Mouse (Mus musculus) T-helper 17 cell (primary cell): ENCODE data around the gene Agpat3.

ENCODE experiments used
- in situ Hi-C, 2 experiments: fragments of 300-600 bp; cut with MboI, MseI; formaldehyde crosslinking; loops; 1 replicate in 1 of 2; 2 replicates in 1 of 2; pipeline ENCODE4 v1.15.1; 2025; ENCODE audit warnings: high pct_unique_total_duplicates in 2 of 2

Agpat3 gene

GRCm38 (mm10) chr10:78325916-78326647 lies 26.2 kb downstream of the Agpat3 start:
- in situ Hi-C loops, result loop anchor here in 1 of 2 experiments (5.0 kb wide), 1 partner anchor 34 kb away; no protein-coding TSS in a partner anchor

DNA sequence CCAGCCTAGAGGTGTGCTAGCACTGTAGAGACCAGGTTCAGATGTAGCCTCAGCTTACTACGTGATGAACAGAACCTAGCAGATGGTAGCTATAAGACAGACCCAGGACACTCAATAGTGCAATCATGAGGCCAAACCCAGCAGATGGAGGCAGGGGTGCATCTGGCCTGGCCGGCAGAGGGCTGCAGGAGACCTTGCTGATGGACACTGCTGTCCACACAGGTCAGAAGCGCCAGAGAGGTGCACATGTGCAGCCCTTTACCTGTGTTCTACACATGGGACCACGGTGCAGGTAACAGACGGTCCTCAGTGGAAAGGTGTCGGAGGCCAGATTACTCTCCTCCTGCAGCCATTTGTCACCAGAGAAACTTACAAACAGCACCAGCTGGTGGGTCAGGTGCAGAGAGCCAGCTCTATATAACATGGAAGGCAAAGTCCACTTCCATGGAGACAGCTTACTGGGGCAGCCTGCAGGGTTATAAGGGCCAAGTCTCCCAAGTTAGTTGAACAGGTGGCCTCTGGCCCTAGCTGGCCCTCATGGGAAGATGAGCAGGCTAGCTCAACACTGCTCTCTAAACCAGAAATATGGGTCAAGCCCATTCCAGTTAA lies 27.6 kb downstream of the Agpat3 start:
- in situ Hi-C loops, result loop anchor here in 1 of 2 experiments (5.0 to 25.0 kb wide), 3 partner anchors 32 to 1537 kb away; no protein-coding TSS in a partner anchor

- in situ Hi-C loops, result loop anchor here in 1 of 2 experiments (5.0 to 25.0 kb wide), 2 partner anchors 59 to 1536 kb away; no protein-coding TSS in a partner anchor
Observed at GRCm38 (mm10) chr10:78323214-78323880, 28.9 kb downstream of the Agpat3 start.

DNA sequence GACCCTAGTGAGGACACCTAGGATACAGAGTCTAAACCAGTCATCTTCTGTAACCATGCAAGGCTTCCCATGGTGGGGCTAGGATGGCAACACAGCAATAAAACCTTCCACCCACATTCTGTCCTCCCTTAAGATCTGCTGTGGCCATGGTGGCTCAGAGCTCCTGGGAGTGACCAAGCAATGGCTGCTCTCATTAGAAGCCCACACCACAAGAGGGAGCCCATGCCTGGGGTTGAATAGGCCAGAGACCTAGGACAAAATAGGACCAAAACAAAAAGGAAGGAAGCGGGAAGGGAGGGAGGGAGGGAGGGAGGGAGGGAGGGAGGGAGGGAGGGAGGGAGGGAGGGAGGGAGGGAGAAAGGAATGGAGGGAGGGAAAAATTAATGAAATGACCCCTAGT lies 29.5 kb downstream of the Agpat3 start:
- in situ Hi-C loops, result loop anchor here in 1 of 2 experiments (5.0 to 25.0 kb wide), 2 partner anchors 59 to 1536 kb away; no protein-coding TSS in a partner anchor

DNA sequence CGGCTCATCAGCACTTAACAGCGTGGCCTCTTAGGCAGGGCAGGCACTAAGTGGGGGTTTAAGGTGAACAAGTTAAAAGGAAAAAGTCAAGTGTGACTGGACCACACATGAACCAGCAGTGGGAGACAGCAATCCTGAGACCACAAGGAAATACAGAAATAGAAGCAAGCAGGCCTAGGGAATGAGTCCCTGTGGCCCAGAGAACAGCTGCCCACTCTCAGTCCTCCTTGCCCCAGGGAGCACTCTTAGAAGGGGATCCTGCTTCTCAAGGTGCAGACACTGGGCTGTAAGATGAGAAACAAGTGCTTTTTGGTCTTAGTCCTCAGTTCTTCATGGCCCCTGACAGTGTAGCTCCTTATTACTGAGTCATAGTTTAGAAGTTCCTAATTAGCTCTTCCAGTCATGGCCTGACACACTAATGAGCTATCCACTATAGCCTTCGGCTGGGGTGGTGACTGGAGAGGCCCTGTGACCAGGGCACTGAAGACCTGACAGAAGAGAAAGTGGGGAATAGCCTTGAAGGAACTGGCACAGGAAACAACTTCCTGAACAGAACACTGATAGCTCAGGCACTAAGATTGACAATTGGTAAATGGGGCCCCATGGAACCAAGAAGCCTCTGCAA lies 31.0 kb downstream of the Agpat3 start:
- in situ Hi-C loops, result loop anchor here in 1 of 2 experiments (5.0 to 25.0 kb wide), 2 partner anchors 61 to 1534 kb away; no protein-coding TSS in a partner anchor

DNA sequence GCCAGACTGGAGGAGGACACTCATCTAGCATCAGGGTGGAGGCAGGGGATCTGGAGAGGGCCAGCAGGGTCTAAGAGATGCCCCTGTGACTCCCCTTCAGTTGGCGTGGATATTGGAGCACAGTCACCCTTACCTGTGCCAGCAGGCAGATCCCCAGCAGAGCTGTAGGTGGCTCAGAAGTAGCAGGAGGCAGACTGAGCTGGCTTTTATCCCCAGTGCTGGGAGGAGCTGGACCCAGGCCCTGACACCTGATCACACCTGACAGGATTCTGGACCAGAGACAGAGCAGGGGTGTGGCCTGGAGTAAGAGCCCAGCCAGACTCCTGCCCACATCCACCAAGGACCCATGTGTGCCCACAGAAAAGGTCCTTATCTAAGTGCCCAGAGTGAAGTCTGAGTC lies 31.8 kb downstream of the Agpat3 start:
- in situ Hi-C loops, result loop anchor here in 1 of 2 experiments (5.0 to 25.0 kb wide), 2 partner anchors 62 to 1533 kb away; no protein-coding TSS in a partner anchor

GRCm38 (mm10) chr10:78319940-78320339 lies 32.3 kb downstream of the Agpat3 start:
- in situ Hi-C loops, result loop anchor here in 1 of 2 experiments (5.0 to 25.0 kb wide), 2 partner anchors 62 to 1533 kb away; no protein-coding TSS in a partner anchor

- in situ Hi-C loops, result loop anchor here in 1 of 2 experiments (25.0 kb wide), 1 partner anchor 1530 kb away; no protein-coding TSS in a partner anchor
Observed at GRCm38 (mm10) chr10:78317270-78317923, 34.9 kb downstream of the Agpat3 start.

GRCm38 (mm10) chr10:78316228-78317087 lies 35.8 kb downstream of the Agpat3 start:
- in situ Hi-C loops, result loop anchor here in 1 of 2 experiments (25.0 kb wide), 1 partner anchor 1529 kb away; no protein-coding TSS in a partner anchor

- in situ Hi-C loops, result loop anchor here in 1 of 2 experiments (25.0 kb wide), 1 partner anchor 1528 kb away; no protein-coding TSS in a partner anchor
Observed at GRCm38 (mm10) chr10:78315145-78315544, 37.1 kb downstream of the Agpat3 start.

GRCm38 (mm10) chr10:78311886-78312635 lies 40.2 kb downstream of the Agpat3 start:
- in situ Hi-C loops, result loop anchor here in 1 of 2 experiments (25.0 kb wide), 1 partner anchor 1525 kb away; no protein-coding TSS in a partner anchor

DNA sequence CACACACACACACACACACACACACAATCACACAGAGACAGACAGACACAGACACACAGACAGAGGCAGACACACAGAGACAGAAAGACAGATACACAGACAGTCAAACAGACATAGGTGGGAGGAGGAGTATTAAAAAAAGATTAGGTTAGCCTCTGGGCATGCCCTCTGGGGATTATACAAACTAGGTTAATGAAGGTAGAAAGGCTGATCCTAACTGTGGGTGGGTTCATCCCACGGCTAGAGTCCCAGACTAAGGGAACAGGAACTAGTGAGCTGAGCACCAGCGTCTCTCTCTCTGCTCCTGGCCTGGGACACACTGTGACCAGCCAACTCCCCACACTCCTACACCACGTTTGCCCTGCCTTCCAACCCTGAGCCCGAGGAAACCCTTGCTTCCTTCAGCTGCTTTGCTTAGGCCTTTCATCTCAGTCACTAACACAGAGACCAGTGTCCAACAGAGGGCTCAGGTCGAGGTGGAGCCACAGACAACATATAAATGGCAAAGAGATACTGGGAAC lies 41.5 kb downstream of the Agpat3 start:
- in situ Hi-C loops, result loop anchor here in 1 of 2 experiments (25.0 kb wide), 1 partner anchor 1524 kb away; no protein-coding TSS in a partner anchor

DNA sequence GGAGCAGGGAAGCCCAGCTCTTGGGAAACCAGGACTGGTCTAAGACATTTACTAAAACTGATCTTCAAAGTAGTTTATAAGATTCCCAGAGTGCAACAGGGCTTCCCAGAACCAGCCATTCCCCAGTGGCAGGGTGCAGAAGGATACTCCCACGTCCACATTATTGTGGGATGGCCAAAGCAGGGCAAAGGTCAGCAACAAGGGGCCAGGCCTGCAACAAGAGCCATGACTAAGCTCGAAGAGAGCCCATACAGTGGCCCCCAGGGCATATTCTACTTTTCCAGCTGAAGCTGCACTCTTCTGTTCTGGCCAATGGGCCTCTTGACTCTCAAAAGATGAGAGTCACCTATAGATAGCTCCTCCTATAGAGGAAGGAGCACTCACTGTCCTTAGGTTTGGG lies 43.7 kb downstream of the Agpat3 start:
- in situ Hi-C loops, result loop anchor here in 1 of 2 experiments (25.0 kb wide), 1 partner anchor 1521 kb away; no protein-coding TSS in a partner anchor

GRCm38 (mm10) chr10:78307391-78307790 lies 44.9 kb downstream of the Agpat3 start:
- in situ Hi-C loops, result loop anchor here in 1 of 2 experiments (25.0 kb wide), 1 partner anchor 1520 kb away; no protein-coding TSS in a partner anchor

DNA sequence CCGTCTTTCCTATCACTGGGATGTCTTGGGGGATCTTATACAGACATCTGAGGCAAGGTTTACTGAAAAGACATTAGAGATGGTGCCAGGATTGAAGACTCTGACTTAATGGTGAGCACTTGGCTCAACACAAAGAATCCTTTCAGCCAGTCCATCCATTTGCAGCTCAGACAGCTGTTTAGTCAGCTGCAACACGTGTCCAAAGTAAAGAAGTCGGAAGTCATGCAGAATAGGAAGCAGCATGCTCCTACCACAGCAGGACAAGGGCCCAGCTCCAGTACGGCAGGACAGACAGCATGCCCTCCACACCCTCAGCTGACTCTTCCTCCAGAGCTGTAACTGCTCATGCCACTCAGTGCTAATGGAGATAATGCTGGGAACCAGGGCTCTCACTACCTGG lies 46.3 kb downstream of the Agpat3 start:
- in situ Hi-C loops, result loop anchor here in 1 of 2 experiments (25.0 kb wide), 1 partner anchor 1519 kb away; no protein-coding TSS in a partner anchor

DNA sequence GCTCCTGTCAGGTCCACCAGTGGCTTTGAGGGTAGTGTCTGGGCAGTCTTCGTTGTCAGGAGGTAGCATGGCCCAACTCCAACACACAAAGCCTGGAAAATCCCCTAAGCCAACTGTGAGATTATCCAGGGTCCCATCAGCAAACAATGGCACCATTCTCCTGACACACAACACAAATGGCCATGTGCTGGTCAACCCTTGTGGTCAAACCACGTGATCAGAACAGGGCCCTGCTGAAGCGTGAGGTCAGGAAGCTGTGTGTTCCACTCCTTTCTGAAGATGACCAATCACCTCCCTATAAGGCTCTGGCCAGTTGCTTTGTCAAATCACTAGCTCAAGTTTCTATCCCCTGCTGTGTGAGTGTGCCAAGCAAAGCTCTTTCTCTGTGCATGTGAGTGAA lies 47.3 kb downstream of the Agpat3 start:
- in situ Hi-C loops, result loop anchor here in 1 of 2 experiments (25.0 kb wide), 1 partner anchor 1518 kb away; no protein-coding TSS in a partner anchor

- in situ Hi-C loops, result loop anchor here in 1 of 2 experiments (25.0 kb wide), 1 partner anchor 1516 kb away; no protein-coding TSS in a partner anchor
Observed at GRCm38 (mm10) chr10:78303675-78304074, 48.6 kb downstream of the Agpat3 start.

DNA sequence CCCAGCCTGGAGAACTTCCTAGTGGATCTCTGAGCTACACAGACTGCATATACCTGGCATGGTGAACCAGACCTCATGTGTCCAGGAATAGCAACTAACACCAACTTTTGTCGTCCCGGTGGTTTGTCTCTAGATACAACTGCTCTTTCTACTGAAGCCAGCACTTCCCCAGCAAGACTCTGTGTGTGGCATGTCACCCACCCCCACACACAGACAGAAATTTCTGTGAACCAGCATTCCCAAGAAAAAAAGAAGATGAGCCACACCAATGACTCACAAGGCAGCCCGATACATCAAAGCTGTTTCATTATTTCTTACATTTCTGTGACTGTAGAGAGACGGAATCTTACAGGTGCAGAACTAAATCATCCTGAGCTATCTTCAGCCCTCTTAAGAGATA lies 52.2 kb downstream of the Agpat3 start:
- in situ Hi-C loops, result loop anchor here in 1 of 2 experiments (25.0 kb wide), 1 partner anchor 1513 kb away; no protein-coding TSS in a partner anchor
